Mouse (Mus musculus): ENCODE results near the gene Vmn1r17. TPM values are rescaled to one million over a fixed set of nuclear protein-coding genes. Genes with fewer than 3 reads are reported as not detected.
"Not testable (repeated sequence)": the region's sequence is repeated elsewhere in the genome, so short reads cannot be mapped to it uniquely, and the experiment has no call there.

The Vmn1r17 gene
- total RNA-seq (2015; ENCODE audit: low replicate concordance), result not detected in 2 replicates
- not detected in 2 replicates for total RNA-seq (2017; ENCODE audit: low replicate concordance)

- ATAC-seq (replicated peaks; ENCODE audit: low FRiP score, poor library complexity, severe bottlenecking), result no peak
Observed at GRCm38 (mm10) chr6:57363627-57364026, at the start of gene Vmn1r17. TSS of gene Vmn1r17 (minus strand) at chr6:57363727.

GRCm38 (mm10) chr6:57403480-57403879 lies 40.0 kb upstream of the Vmn1r17 start, which contains the start of gene Vmn1r19:
TSS of gene Vmn1r19 (plus strand) at chr6:57403780.
- not testable (repeated sequence) for ATAC-seq (replicated peaks; ENCODE audit: low FRiP score, poor library complexity, severe bottlenecking)

GRCm38 (mm10) chr6:57395683-57396082 lies 32.2 kb upstream of the Vmn1r17 start, which contains the start of gene Vmn1r18:
TSS of gene Vmn1r18 (minus strand) at chr6:57395783.
- no peak for ATAC-seq (replicated peaks; ENCODE audit: low FRiP score, poor library complexity, severe bottlenecking)

GRCm38 (mm10) chr6:57367496-57367895 lies 4.0 kb upstream of the Vmn1r17 start:
- no peak for ATAC-seq (replicated peaks; ENCODE audit: low FRiP score, poor library complexity, severe bottlenecking)

- not testable (repeated sequence) for ATAC-seq (replicated peaks; ENCODE audit: low FRiP score, poor library complexity, severe bottlenecking)
Observed at GRCm38 (mm10) chr6:57365866-57366265, 2.3 kb upstream of the Vmn1r17 start.

GRCm38 (mm10) chr6:57356864-57357263 lies 6.7 kb downstream of the Vmn1r17 start:
- ATAC-seq (replicated peaks; ENCODE audit: low FRiP score, poor library complexity, severe bottlenecking), result no peak

- no peak for ATAC-seq (replicated peaks; ENCODE audit: low FRiP score, poor library complexity, severe bottlenecking)
Observed at GRCm38 (mm10) chr6:57329394-57329793, 34.1 kb downstream of the Vmn1r17 start, which contains the start of gene Vmn1r16. TSS of gene Vmn1r16 (minus strand) at chr6:57329494.

- ATAC-seq (replicated peaks; ENCODE audit: low FRiP score, poor library complexity, severe bottlenecking), result no peak
Observed at GRCm38 (mm10) chr6:57326176-57326575, 37.4 kb downstream of the Vmn1r17 start.

Other genes starting within 250 kb of the Vmn1r17 start
- not detected in 2 replicates for gene Vmn1r11, start 230.3 kb downstream of the Vmn1r17 start, total RNA-seq (2015; ENCODE audit: low replicate concordance)
- not detected in 2 replicates for gene Vmn1r11, start 230.3 kb downstream of the Vmn1r17 start, total RNA-seq (2017; ENCODE audit: low replicate concordance)
- gene Vmn1r12, start 206.8 kb downstream of the Vmn1r17 start, total RNA-seq (2015; ENCODE audit: low replicate concordance), result not detected in 2 replicates
- gene Vmn1r12, start 206.8 kb downstream of the Vmn1r17 start, total RNA-seq (2017; ENCODE audit: low replicate concordance), result not detected in 2 replicates
- gene Vmn1r13, start 160.4 kb downstream of the Vmn1r17 start, total RNA-seq (2015; ENCODE audit: low replicate concordance), result not detected in 2 replicates
- gene Vmn1r13, start 160.4 kb downstream of the Vmn1r17 start, total RNA-seq (2017; ENCODE audit: low replicate concordance), result not detected in 2 replicates
- not detected in 2 replicates for gene Vmn1r14, start 132.0 kb downstream of the Vmn1r17 start, total RNA-seq (2015; ENCODE audit: low replicate concordance)
- gene Vmn1r14, start 132.0 kb downstream of the Vmn1r17 start, total RNA-seq (2017; ENCODE audit: low replicate concordance), result not detected in 2 replicates
- not detected in 2 replicates for gene Vmn1r15, start 105.8 kb downstream of the Vmn1r17 start, total RNA-seq (2015; ENCODE audit: low replicate concordance)
- not detected in 2 replicates for gene Vmn1r15, start 105.8 kb downstream of the Vmn1r17 start, total RNA-seq (2017; ENCODE audit: low replicate concordance)
- gene Vmn1r16, start 34.2 kb downstream of the Vmn1r17 start, total RNA-seq (2015; ENCODE audit: low replicate concordance), result not detected in 2 replicates
- gene Vmn1r16, start 34.2 kb downstream of the Vmn1r17 start, total RNA-seq (2017; ENCODE audit: low replicate concordance), result not detected in 2 replicates
- not detected in 2 replicates for gene Vmn1r18, start 32.1 kb upstream of the Vmn1r17 start, total RNA-seq (2015; ENCODE audit: low replicate concordance)
- gene Vmn1r18, start 32.1 kb upstream of the Vmn1r17 start, total RNA-seq (2017; ENCODE audit: low replicate concordance), result not detected in 2 replicates
- not detected in 2 replicates for gene Vmn1r19, start 40.1 kb upstream of the Vmn1r17 start, total RNA-seq (2015; ENCODE audit: low replicate concordance)
- not detected in 2 replicates for gene Vmn1r19, start 40.1 kb upstream of the Vmn1r17 start, total RNA-seq (2017; ENCODE audit: low replicate concordance)
- not detected in 2 replicates for gene Vmn1r20, start 65.2 kb upstream of the Vmn1r17 start, total RNA-seq (2015; ENCODE audit: low replicate concordance)
- gene Vmn1r20, start 65.2 kb upstream of the Vmn1r17 start, total RNA-seq (2017; ENCODE audit: low replicate concordance), result not detected in 2 replicates
- gene Ppm1k, start 171.7 kb upstream of the Vmn1r17 start, total RNA-seq (2015; ENCODE audit: low replicate concordance), result 0.42 and 1.4 TPM in 2 replicates
- gene Ppm1k, start 171.7 kb upstream of the Vmn1r17 start, total RNA-seq (2017; ENCODE audit: low replicate concordance), result 0.91 and 21.4 TPM in 2 replicates
- gene Herc6, start 217.3 kb upstream of the Vmn1r17 start, total RNA-seq (2015; ENCODE audit: low replicate concordance), result 31.4 and 47.8 TPM in 2 replicates
- gene Herc6, start 217.3 kb upstream of the Vmn1r17 start, total RNA-seq (2017; ENCODE audit: low replicate concordance), result 64.6 and 111 TPM in 2 replicates